Mouse (Mus musculus): Measurements from ENCODE around the gene Eif4g3. TPM values are rescaled to one million over a fixed set of nuclear protein-coding genes. Genes with fewer than 3 reads are reported as not detected.

Gene Eif4g3
- polyA plus RNA-seq, 1 experiment from 2014 or later, result 35.2 TPM

DNA sequence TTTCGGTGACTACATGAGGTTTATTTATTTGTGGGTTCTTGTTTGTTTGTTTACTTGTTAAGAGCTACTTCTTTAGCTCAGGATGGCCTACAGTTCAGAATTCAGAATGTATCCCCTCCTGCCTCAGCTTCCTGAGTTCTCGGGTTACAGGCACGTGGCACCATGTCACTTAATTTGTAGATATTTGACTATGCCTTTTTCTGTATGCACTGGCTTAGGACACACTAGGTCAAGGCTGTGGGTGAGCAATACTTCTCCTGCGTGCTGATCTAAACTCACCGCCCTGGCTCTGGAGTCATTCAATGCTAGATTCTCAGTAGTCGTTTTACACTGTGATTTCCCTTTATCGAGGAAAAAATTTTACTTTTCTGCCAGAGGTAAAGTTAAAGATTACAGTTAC lies 227.9 kb downstream of the Eif4g3 start:
- Histone ChIP-seq H3K9ac (replicated peaks; ENCODE audit: low read length) (no peak overlapping the region), H3K4me1 (ENCODE audit: control insufficient read depth, insufficient read depth, low read length) (no peaks in the 10 kb centered on the region; the same call in 1 of the 2 replicates), H3K4me2 (ENCODE audit: low read depth, low read length) (no peak overlapping the region), H3K27me3 (ENCODE audit: control insufficient read depth, insufficient read depth, low read length) (no peaks in the 10 kb centered on the region), H3K36me3 (replicated peaks; ENCODE audit: control insufficient read depth, insufficient read depth, low read depth, low read length) (peaks cover 4% of the 10 kb centered on the region), H3K4me3 (ENCODE audit: low read depth, low read length) (no peak overlapping the region), H3K9me3 (replicated peaks; ENCODE audit: control insufficient read depth, low read length) (no peaks in the 10 kb centered on the region), H3K27ac (replicated peaks; ENCODE audit: low read depth, low read length) (no peak overlapping the region)
- WGBS, result 82% methylated on average over 7 of the region's 7 CpGs
- DNase-seq (ENCODE audit: low spot score), result no peak
- no peak for ATAC-seq (replicated peaks; ENCODE audit: insufficient number of reproducible peaks, low FRiP score, low TSS enrichment, low read depth)

DNA sequence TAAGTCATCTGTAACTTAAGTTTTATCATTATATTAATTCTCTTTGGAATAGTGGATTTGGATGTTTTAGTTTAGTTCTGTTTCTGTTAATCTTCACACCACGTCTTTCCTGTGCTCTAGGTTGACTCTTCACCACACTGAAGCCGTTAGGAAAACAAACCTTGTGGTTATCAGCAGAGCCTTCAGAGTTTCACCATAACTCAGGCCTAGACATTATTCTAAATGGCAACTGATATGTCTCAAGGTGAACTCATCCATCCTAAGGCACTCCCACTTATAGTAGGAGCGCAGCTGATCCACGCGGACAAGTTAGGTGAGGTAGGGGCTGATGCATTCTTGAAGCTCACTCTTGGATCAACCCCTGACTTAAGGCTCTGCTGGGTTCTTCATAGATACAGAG lies 228.6 kb downstream of the Eif4g3 start:
- ATAC-seq (replicated peaks; ENCODE audit: insufficient number of reproducible peaks, low FRiP score, low TSS enrichment, low read depth) (no peak), DNase-seq (ENCODE audit: low spot score) (no peak)
- peaks cover 9% of the 10 kb centered on the region for H3K36me3 ChIP-seq (replicated peaks; ENCODE audit: control insufficient read depth, insufficient read depth, low read depth, low read length)
- no peaks in the 10 kb centered on the region for H3K9me3 ChIP-seq (replicated peaks; ENCODE audit: control insufficient read depth, low read length)
- H3K27ac ChIP-seq (replicated peaks; ENCODE audit: low read depth, low read length), result no peak overlapping the region
- H3K9ac ChIP-seq (replicated peaks; ENCODE audit: low read length), result no peak overlapping the region
- WGBS, result 91% methylated on average over 5 of the region's 5 CpGs
- no peaks in the 10 kb centered on the region; the same call in 1 of the 2 replicates for H3K4me1 ChIP-seq (ENCODE audit: control insufficient read depth, insufficient read depth, low read length)
- H3K4me3 ChIP-seq (ENCODE audit: low read depth, low read length), result no peak overlapping the region
- H3K4me2 ChIP-seq (ENCODE audit: low read depth, low read length), result no peak overlapping the region
- no peaks in the 10 kb centered on the region for H3K27me3 ChIP-seq (ENCODE audit: control insufficient read depth, insufficient read depth, low read length)

DNA sequence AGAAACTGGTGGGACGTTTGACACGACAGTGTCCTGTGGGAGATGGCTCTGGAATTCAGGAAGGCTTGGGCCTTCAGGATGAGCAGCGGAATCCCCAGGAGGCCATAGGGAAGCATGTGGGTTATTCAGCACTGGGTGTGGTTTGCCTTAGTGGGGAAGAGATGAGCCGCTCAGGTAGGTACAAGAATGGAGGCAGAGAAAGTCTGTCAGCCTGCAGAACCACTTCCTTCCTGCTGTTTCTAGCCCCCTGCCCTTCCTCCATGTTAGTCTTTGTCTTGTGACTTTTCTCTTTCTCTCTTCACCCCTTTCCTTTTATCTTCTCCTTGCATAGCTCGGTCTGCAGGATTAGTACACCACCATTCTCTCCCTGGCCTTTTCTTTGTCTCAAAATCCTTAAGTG lies 229.6 kb downstream of the Eif4g3 start:
- no peak overlapping the region for H3K4me2 ChIP-seq (ENCODE audit: low read depth, low read length)
- H3K4me3 ChIP-seq (ENCODE audit: low read depth, low read length), result no peak overlapping the region
- WGBS, result 90% methylated on average over 5 of the region's 5 CpGs
- H3K27ac ChIP-seq (replicated peaks; ENCODE audit: low read depth, low read length), result no peak overlapping the region
- H3K36me3 ChIP-seq (replicated peaks; ENCODE audit: control insufficient read depth, insufficient read depth, low read depth, low read length), result peaks cover 9% of the 10 kb centered on the region
- ATAC-seq (replicated peaks; ENCODE audit: insufficient number of reproducible peaks, low FRiP score, low TSS enrichment, low read depth) (no peak), DNase-seq (ENCODE audit: low spot score) (no peak)
- H3K9ac ChIP-seq (replicated peaks; ENCODE audit: low read length), result no peak overlapping the region
- no peaks in the 10 kb centered on the region for H3K27me3 ChIP-seq (ENCODE audit: control insufficient read depth, insufficient read depth, low read length)
- H3K4me1 ChIP-seq (ENCODE audit: control insufficient read depth, insufficient read depth, low read length), result no peaks in the 10 kb centered on the region; the same call in 1 of the 2 replicates
- no peaks in the 10 kb centered on the region for H3K9me3 ChIP-seq (replicated peaks; ENCODE audit: control insufficient read depth, low read length)

DNA sequence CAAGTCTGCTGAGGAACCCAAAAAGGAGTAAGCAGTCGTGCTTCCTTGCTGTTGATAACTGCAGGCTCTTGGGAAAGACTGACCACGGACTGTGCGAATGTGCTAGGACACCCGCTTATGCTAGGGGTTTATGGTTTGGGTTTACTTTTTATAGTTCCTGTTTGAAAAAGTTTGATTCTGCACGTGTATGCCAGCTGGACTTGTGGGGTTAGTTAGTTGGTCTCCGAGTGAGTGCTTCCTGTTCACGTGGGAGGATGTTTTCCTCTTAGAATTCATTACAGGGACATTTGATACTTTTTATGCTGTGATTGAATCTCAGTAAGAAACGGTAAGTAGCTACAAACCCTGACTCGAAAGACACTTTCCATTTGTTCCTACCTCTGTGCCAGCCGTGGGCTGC lies 230.8 kb downstream of the Eif4g3 start:
- no peaks in the 10 kb centered on the region for H3K27me3 ChIP-seq (ENCODE audit: control insufficient read depth, insufficient read depth, low read length)
- no peak overlapping the region for H3K4me3 ChIP-seq (ENCODE audit: low read depth, low read length)
- H3K27ac ChIP-seq (replicated peaks; ENCODE audit: low read depth, low read length), result no peak overlapping the region
- no peaks in the 10 kb centered on the region for H3K9me3 ChIP-seq (replicated peaks; ENCODE audit: control insufficient read depth, low read length)
- WGBS, result 83% methylated on average over 10 of the region's 10 CpGs
- DNase-seq (ENCODE audit: low spot score), result no peak
- H3K4me2 ChIP-seq (ENCODE audit: low read depth, low read length), result no peak overlapping the region
- ATAC-seq (replicated peaks; ENCODE audit: insufficient number of reproducible peaks, low FRiP score, low TSS enrichment, low read depth), result no peak
- no peaks in the 10 kb centered on the region for H3K4me1 ChIP-seq (ENCODE audit: control insufficient read depth, insufficient read depth, low read length)
- peaks cover 18% of the 10 kb centered on the region for H3K36me3 ChIP-seq (replicated peaks; ENCODE audit: control insufficient read depth, insufficient read depth, low read depth, low read length)
- no peak overlapping the region for H3K9ac ChIP-seq (replicated peaks; ENCODE audit: low read length)

DNA sequence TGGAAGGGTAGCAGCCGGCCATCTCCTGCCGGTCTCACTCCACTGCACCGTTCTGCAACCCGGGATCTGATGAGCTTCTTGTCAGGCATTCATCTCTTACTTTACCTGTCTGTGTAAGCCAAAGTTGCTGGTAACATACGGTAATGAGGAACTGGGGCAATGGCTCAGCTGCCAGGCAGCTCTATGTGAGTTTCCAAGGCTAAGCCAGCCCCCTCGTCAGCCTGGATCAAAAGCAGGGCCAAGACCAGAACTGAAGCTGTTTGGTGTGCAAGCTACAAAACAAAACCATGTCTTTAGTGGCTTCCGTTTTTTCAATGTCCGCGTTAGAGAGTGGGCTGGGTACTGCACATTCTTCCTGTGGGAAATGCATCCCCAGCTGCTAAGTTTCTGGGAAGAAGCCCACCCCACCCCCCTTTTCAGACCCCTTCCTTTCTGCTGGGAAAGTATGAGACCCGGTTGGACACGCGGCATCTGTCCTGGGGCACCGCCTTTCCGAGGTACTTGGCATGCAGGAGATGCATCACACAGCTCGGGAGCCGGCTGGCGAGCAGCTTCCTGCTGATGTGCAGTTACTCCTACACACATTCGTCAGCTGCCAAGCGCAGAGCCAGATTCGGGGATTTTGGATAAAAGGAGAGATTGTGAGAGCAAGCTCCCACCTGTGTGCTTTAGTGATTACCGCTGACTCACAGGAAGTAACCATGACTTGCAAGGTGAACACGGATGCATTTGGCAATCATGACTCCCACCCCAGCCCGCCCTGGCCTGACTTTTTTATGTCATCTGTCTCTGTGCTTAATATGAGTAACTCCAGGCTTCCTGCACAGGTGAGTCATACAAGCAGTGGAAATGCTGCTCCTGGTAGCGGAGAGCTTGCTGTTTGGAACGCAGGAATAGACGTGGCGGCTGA lies 254.2 kb downstream of the Eif4g3 start:
- no peak overlapping the region for H3K9ac ChIP-seq (replicated peaks; ENCODE audit: low read length)
- 72% methylated on average over 27 of the region's 27 CpGs for WGBS
- no peak overlapping the region for H3K27ac ChIP-seq (replicated peaks; ENCODE audit: low read depth, low read length)
- ATAC-seq (replicated peaks; ENCODE audit: insufficient number of reproducible peaks, low FRiP score, low TSS enrichment, low read depth) (no peak), DNase-seq (ENCODE audit: low spot score) (no peak)
- peaks cover 2% of the 10 kb centered on the region; the same call in 1 of the 2 replicates for H3K27me3 ChIP-seq (ENCODE audit: control insufficient read depth, insufficient read depth, low read length)
- no peak overlapping the region for H3K4me3 ChIP-seq (ENCODE audit: low read depth, low read length)
- H3K4me1 ChIP-seq (ENCODE audit: control insufficient read depth, insufficient read depth, low read length), result peaks cover 3% of the 10 kb centered on the region; the same call in 1 of the 2 replicates
- no peaks in the 10 kb centered on the region for H3K9me3 ChIP-seq (replicated peaks; ENCODE audit: control insufficient read depth, low read length)
- no peak overlapping the region for H3K4me2 ChIP-seq (ENCODE audit: low read depth, low read length)
- peaks cover 10% of the 10 kb centered on the region for H3K36me3 ChIP-seq (replicated peaks; ENCODE audit: control insufficient read depth, insufficient read depth, low read depth, low read length)

DNA sequence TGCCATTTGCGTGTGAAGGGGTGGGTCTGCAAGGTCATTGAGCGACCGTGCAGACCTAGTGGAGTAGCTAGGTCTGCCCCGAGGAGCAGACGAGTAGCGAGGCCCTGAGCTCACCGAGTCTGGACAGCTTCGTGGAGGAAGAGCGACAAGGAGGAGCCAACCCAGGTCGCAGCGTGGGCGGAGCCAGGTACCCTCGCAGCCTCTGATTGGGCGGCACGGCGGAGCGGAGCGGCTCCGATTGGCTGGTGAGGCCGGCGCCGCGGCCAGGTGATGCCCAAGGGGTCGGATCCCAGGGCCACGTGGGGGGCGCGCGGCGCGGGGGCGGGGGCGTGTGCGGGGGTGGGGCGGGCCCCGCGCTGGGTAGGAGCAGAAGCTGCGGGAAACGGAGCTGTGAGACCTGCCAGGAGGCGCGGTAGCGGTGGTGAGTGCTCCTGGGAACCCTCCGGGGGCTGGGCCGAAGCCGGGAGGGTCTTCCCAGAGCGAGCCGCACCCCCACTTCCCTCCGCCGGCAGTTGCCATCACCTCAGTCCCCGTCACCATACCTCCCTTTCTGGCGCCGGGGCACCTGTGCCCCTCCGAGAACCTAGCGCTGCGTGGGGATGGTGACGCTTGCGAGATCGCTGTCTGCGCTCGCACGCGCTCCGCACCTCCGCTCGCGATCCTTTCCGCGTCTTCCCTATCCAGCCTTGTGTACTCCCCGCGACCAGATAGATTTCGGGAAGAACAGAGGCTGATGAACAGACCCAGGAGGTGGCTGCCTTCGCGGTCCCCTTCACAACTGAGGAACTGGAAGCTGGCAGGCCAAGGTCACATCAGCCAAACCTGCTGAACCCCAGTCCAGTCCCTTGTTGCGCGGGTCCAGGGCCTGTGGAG lies 257.5 kb downstream of the Eif4g3 start, which contains the start of the genes Sh2d5 and Kif17:
Gene Sh2d5, plus strand, starts transcription at position 316 of the 873 bp plus-strand sequence.
Gene Kif17, plus strand, starts transcription at position 348 of the 873 bp plus-strand sequence.
- Histone ChIP-seq H3K36me3 (replicated peaks; ENCODE audit: control insufficient read depth, insufficient read depth, low read depth, low read length) (no peaks in the 10 kb centered on the region; the same call in 1 of the 2 replicates), H3K4me1 (ENCODE audit: control insufficient read depth, insufficient read depth, low read length) (peaks cover 5% of the 10 kb centered on the region), H3K4me2 (ENCODE audit: low read depth, low read length) (peak within 1 kb of the TSS; percentile 99), H3K27me3 (ENCODE audit: control insufficient read depth, insufficient read depth, low read length) (peaks cover 7% of the 10 kb centered on the region), H3K27ac (replicated peaks; ENCODE audit: low read depth, low read length) (no peak within 1 kb of the TSS), H3K4me3 (ENCODE audit: low read depth, low read length) (peak within 1 kb of the TSS; percentile 53), H3K9me3 (replicated peaks; ENCODE audit: control insufficient read depth, low read length) (no peaks in the 10 kb centered on the region), H3K9ac (replicated peaks; ENCODE audit: low read length) (peak within 1 kb of the TSS; percentile 14; the same call in 1 of the 2 replicates)
- under 1% methylated on average over 66 of the region's 74 CpGs for WGBS
- peak; percentile 87 for DNase-seq (ENCODE audit: low spot score)
- peak; percentile 80 for ATAC-seq (replicated peaks; ENCODE audit: insufficient number of reproducible peaks, low FRiP score, low TSS enrichment, low read depth)

DNA sequence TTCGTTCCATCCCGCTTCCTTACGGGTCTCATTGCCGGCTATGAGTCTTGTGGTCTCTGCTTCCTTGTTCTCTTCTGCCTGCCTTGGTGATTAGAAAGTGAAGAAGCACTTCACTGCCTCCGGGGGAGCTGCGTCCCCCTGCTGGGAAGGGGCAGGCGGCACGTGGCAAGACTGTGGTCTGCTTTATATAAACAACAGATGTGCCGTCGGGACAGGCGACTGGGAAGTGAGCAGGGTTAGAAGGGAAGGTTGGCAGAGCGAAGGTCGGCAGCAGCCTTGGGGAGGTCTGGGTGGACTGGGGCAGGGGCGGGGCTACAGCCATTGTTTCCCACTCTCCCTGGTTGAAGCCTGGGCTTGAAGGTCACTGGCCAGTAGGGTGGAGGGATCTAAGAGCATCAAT lies 259.0 kb downstream of the Eif4g3 start:
- H3K4me1 ChIP-seq (ENCODE audit: control insufficient read depth, insufficient read depth, low read length), result peaks cover 5% of the 10 kb centered on the region
- H3K9me3 ChIP-seq (replicated peaks; ENCODE audit: control insufficient read depth, low read length), result no peaks in the 10 kb centered on the region
- DNase-seq (ENCODE audit: low spot score) (peak; percentile 81), ATAC-seq (replicated peaks; ENCODE audit: insufficient number of reproducible peaks, low FRiP score, low TSS enrichment, low read depth) (no peak)
- no peak overlapping the region for H3K27ac ChIP-seq (replicated peaks; ENCODE audit: low read depth, low read length)
- WGBS, result under 1% methylated on average over 14 of the region's 14 CpGs
- peaks cover 7% of the 10 kb centered on the region for H3K27me3 ChIP-seq (ENCODE audit: control insufficient read depth, insufficient read depth, low read length)
- H3K9ac ChIP-seq (replicated peaks; ENCODE audit: low read length), result peak overlapping the region; percentile 10
- peak overlapping the region; percentile 15; the same call in 1 of the 2 replicates for H3K4me3 ChIP-seq (ENCODE audit: low read depth, low read length)
- peak overlapping the region; percentile 22 for H3K4me2 ChIP-seq (ENCODE audit: low read depth, low read length)
- H3K36me3 ChIP-seq (replicated peaks; ENCODE audit: control insufficient read depth, insufficient read depth, low read depth, low read length), result no peaks in the 10 kb centered on the region; the same call in 1 of the 2 replicates
